ENCODE assay signal across 13 mouse cellular contexts in the genomic region with DNA sequence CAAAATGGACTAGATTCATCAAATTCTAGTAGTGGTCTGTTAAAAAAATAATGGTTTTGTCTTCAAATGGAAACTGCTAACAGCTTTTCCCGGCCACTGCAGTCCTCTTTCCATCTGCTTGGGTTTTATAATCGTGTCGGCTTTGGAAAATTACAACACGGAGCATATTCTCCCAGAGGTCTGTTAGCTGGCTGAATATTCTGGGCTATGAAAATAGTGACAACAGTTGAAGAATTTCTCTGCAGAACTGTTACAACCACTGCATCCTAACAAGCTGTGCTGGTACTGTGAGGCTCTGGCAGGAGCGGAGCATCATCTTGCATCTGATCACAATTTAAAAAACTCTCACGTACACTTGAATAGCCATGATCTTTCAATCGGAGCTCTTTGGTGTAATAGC.
DNase-seq lines count a peak whose midpoint lies in the region; ATAC-seq and TF ChIP-seq lines count a peak whose summit lies in the region.
"Had no signal": no experiment of that assay in that cellular context is flagged by ENCODE, and none has a peak within 500 bp of the region (broad histone marks: within the 10 kb centered on the region; RNA-seq: fewer than 3 reads in every experiment).

No protein-coding gene starts in this region.

- no peak for DNase-seq in frontal cortex, postnatal 25 days (ENCODE audit: low spot score in 2 of 2)
- peak; percentile 35 for DNase-seq in brain, embryonic 14.5 days (ENCODE audit: low read depth)
- peak; percentile 61 to 64 for DNase-seq in layer of hippocampus, adult 8-10 months (ENCODE audit: low spot score in 2 of 2)
- peak; percentile 23 to 27 for DNase-seq in left cerebral cortex, postnatal 36 days (ENCODE audit: low spot score in 2 of 2)
- DNase-seq in kidney, adult 11 months: no peak
- no peak for DNase-seq in adrenal gland, postnatal 25 days
- DNase-seq in testis, postnatal 10 days (ENCODE audit: low spot score): no peak
- DNase-seq: cerebellum, adult 9-10 months; gastrocnemius, postnatal 36 days; kidney, adult 9 months; liver, embryonic 13.5 days; thymus, adult 18-20 months had no signal

- TF ChIP-seq POLR2A in brain, embryonic 14.5 days (IDR thresholded peaks at IDR 0.05; ENCODE audit: borderline replicate concordance, extremely low read depth, insufficient read depth, insufficient read length, poor library complexity, severe bottlenecking): no peak

- no peak for TF ChIP-seq CTCF in brain, embryonic 14.5 days (IDR thresholded peaks at IDR 0.05; ENCODE audit: borderline replicate concordance, extremely low read depth, insufficient read depth, insufficient read length)

- intact Hi-C loops in left cerebral cortex, postnatal 36 days (cut with DNase I): no loop called here

- ATAC-seq in frontal cortex, adult (ENCODE audit: low TSS enrichment): peak; percentile 98

Comparison
In these comparisons a context has a peak if more than half of its experiments do, and no peak if none do; other contexts are left out.
1. DNase-seq: peak in brain, embryonic 14.5 days (single experiment), layer of hippocampus, adult 8-10 months (2 of 2) and left cerebral cortex, postnatal 36 days (2 of 2); none in frontal cortex, postnatal 25 days (0 of 2), kidney, adult 11 months (single experiment), adrenal gland, postnatal 25 days (single experiment) and testis, postnatal 10 days (single experiment).